Mouse (Mus musculus) skeletal muscle tissue, adult 2 months (tissue): Measurements from ENCODE around the gene Pikfyve.

Experiments used
- DNase-seq: peaks from one replicate; pipeline ENCODE4 v3.0.0-alpha.2; 2012; ENCODE audit warnings: low read depth, low spot score

The Pikfyve gene

DNA sequence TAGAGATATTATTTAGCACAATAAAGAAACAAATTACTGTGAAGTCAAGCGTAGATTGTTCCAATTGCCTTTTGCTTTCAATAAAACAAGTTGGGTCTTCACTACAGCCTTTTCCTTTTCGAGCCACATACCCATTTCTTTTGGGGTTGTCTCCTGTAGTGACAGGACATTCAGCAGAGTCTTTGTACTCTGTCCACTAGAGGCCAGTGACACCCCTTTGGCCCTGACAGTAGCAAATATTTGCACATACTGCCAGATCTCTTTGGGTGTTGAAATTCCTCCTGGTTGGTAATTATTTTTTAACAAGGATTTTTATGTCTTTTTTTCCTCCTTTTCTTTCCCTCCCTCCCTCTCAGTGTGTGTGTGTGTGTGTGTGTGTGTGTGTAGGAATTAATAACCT is 126.4 kb downstream of the Pikfyve start:
- DNase-seq: no peak

DNA sequence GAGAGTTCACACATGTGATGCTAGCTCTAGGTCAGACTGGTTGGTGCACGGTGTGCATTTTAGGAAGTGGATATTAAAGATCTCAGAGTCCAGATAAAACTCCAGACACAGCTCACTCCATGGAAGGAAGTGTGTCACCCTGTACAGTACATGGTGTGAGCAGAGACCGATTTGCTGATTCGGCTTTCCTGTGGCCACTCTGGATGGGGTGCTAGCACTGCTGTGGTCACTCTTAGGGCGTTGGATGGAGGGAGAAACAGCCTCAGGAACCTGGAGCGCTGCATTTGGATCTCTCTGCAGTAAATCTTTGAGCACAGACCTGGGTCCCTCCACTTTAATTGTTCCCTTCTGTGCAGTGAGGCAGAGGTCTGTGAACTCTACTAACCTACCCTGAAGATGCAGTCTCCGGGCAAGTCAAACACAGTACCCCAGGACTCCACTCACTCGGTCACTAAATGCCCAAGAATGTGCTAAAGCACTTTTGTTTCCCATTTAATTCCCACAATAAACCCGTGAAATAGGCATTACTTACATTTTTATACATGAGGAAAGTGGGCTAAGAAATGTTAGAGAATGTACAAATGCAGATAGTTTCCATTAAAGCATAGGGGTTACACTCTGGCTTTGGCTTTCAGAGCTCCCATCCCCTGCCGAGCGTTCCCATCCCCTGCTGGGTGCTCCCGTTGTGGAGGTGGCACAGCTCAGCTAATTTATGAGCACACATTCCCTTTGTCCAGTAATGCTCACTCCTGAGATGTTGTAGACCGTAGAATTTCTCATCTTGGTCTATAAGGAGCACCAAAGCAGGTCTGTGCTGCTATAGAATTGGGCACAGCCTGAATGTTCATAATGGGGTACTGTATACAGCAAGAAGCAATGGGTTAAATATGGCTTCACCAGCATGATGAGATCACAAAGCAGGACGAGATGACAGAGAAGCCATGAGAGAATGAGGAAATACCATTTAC is 127.9 kb downstream of the Pikfyve start:
- DNase-seq: no peak

DNA sequence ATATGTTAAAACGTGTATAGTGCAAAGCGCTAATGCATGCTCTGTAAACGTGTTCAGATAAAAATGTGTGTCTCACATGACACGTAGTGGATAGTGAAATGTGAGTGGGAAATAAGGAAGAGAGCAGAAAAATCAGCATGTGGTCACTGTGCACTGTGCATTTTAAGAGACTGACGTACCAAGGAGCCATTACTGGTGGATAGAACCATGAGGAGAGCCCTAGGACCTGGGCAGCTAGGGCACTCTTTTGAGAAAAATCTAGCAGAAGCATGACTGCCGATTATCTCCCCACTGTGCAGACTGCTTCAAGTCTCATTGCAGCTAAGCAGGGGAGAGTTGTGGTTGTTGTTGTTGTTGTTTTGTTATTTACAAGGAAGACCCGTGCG is 128.5 kb downstream of the Pikfyve start:
- no peak for DNase-seq
